Mouse (Mus musculus): ENCODE data around the gene Cyp4f13.

DNA sequence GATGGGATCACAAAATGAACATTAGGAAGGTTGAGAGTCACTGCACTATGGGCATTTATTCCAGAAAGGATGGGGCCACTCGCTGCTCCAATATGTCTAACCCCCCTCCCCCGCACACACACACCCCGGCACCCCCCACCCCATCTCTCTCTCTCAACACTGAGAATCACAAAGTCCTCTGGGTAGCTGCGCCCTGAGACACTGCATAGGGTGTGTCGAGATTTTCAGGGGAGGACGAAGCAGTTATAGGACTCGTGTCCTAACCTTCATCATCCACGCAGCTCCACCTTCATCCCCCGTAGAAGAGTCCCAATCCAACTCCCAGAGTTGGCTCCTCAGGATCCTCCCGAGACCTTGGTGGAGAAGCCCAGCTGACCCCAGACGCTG is 56.4 kb downstream of the Cyp4f13 start:
- TF ChIP-seq CTCF (IDR thresholded peaks at IDR 0.05; ENCODE audit: low read depth) (no peak), EP300 (IDR thresholded peaks at IDR 0.05; ENCODE audit: low read depth) (no peak)
